Mouse (Mus musculus) retina, adult 2 months (tissue): ENCODE results near the gene Klhl2.

Source experiments
- DNase-seq: peaks from one replicate; pipeline ENCODE4 v3.0.0-alpha.2; 2012; ENCODE audit warnings: low read depth, low spot score

Klhl2 gene

GRCm38 (mm10) chr8:64831656-64832055 is 18.2 kb downstream of the Klhl2 start:
- DNase-seq, result no peak

- no peak for DNase-seq
Measured at GRCm38 (mm10) chr8:64829921-64830320, 19.9 kb downstream of the Klhl2 start.

- DNase-seq, result no peak
Measured at GRCm38 (mm10) chr8:64829391-64829790, 20.4 kb downstream of the Klhl2 start.

- no peak for DNase-seq
Measured at GRCm38 (mm10) chr8:64828466-64828865, 21.4 kb downstream of the Klhl2 start.

GRCm38 (mm10) chr8:64827356-64827755 is 22.5 kb downstream of the Klhl2 start:
- DNase-seq, result no peak

- no peak for DNase-seq
Measured at GRCm38 (mm10) chr8:64826461-64826860, 23.4 kb downstream of the Klhl2 start.

GRCm38 (mm10) chr8:64823905-64824304 is 25.9 kb downstream of the Klhl2 start:
- no peak for DNase-seq

- no peak for DNase-seq
Measured at GRCm38 (mm10) chr8:64820940-64821339, 28.9 kb downstream of the Klhl2 start.

GRCm38 (mm10) chr8:64811790-64812189 is 38.0 kb downstream of the Klhl2 start:
- DNase-seq, result no peak

- DNase-seq, result no peak
Measured at GRCm38 (mm10) chr8:64811083-64811482, 38.7 kb downstream of the Klhl2 start.

GRCm38 (mm10) chr8:64806558-64806957 is 43.3 kb downstream of the Klhl2 start:
- DNase-seq, result no peak

- no peak for DNase-seq
Measured at GRCm38 (mm10) chr8:64804971-64805370, 44.8 kb downstream of the Klhl2 start.

- no peak for DNase-seq
Measured at GRCm38 (mm10) chr8:64799306-64799705, 50.5 kb downstream of the Klhl2 start.

GRCm38 (mm10) chr8:64798503-64798902 is 51.3 kb downstream of the Klhl2 start:
- DNase-seq, result no peak

- no peak for DNase-seq
Measured at GRCm38 (mm10) chr8:64797751-64798150, 52.1 kb downstream of the Klhl2 start.

GRCm38 (mm10) chr8:64791250-64791881 is 58.5 kb downstream of the Klhl2 start:
- DNase-seq, result no peak

GRCm38 (mm10) chr8:64790418-64790817 is 59.4 kb downstream of the Klhl2 start:
- no peak for DNase-seq

- DNase-seq, result no peak
Measured at GRCm38 (mm10) chr8:64788715-64789114, 61.1 kb downstream of the Klhl2 start.

GRCm38 (mm10) chr8:64786801-64787200 is 63.0 kb downstream of the Klhl2 start:
- DNase-seq, result no peak

- DNase-seq, result no peak
Measured at GRCm38 (mm10) chr8:64784235-64784634, 65.6 kb downstream of the Klhl2 start.

GRCm38 (mm10) chr8:64781947-64782346 is 67.9 kb downstream of the Klhl2 start:
- no peak for DNase-seq

GRCm38 (mm10) chr8:64777925-64778324 is 71.9 kb downstream of the Klhl2 start:
- no peak for DNase-seq

GRCm38 (mm10) chr8:64774136-64774535 is 75.7 kb downstream of the Klhl2 start:
- peak; percentile 72 for DNase-seq

- no peak for DNase-seq
Measured at GRCm38 (mm10) chr8:64770814-64771213, 79.0 kb downstream of the Klhl2 start.
